Mouse (Mus musculus) intestine, embryonic 16.5 days (tissue): ENCODE results near the gene Stradb. TPM values are rescaled to one million over a fixed set of nuclear protein-coding genes. Genes with fewer than 3 reads are reported as not detected.

Experiments used
- ATAC-seq: fragments of 200-750 bp; cut with Nextera tagmentation; 2 replicates; pipeline ENCODE4 v1.8.0; 2017; ENCODE audit warnings: moderate TSS enrichment, moderate library complexity
- H3K27ac ChIP-seq: fragments of 300-500 bp; sonication (generic); 2 replicates; pipeline ENCODE4 v1.5.1; 2014; ENCODE audit warnings: mild to moderate bottlenecking, low read length
- H3K27me3 ChIP-seq: fragments of 300-500 bp; sonication (generic); replicated peaks from 2 replicates; pipeline ENCODE4 v1.6.1; 2014; ENCODE audit warnings: low read length, control low read depth, mixed read lengths; ENCODE audit not compliant: control insufficient read depth, insufficient read depth
- H3K36me3 ChIP-seq: fragments of 300-500 bp; sonication (generic); 2 replicates; pipeline ENCODE4 v1.6.1; 2014; ENCODE audit warnings: low read length, control low read depth; ENCODE audit not compliant: control insufficient read depth, insufficient read depth
- H3K4me1 ChIP-seq: fragments of 300-500 bp; sonication (generic); 2 replicates; pipeline ENCODE4 v1.6.1; 2014; ENCODE audit warnings: low read length, control low read depth, mixed read lengths; ENCODE audit not compliant: control insufficient read depth, insufficient read depth
- H3K4me2 ChIP-seq: fragments of 300-500 bp; sonication (generic); 2 replicates; pipeline ENCODE4 v1.6.1; 2014; ENCODE audit warnings: low read depth, low read length, control low read depth
- H3K4me3 ChIP-seq: fragments of 300-500 bp; sonication (generic); 2 replicates; pipeline ENCODE4 v1.5.1; 2014; ENCODE audit warnings: mild to moderate bottlenecking, low read length
- H3K9ac ChIP-seq: fragments of 300-500 bp; sonication (generic); 2 replicates; pipeline ENCODE4 v1.6.1; 2014; ENCODE audit warnings: low read depth, low read length
- H3K9me3 ChIP-seq: fragments of 300-500 bp; sonication (generic); 2 replicates; pipeline ENCODE4 v1.6.1; 2016; ENCODE audit warnings: low read length, control low read depth; ENCODE audit not compliant: control insufficient read depth
- WGBS: fragments of 180-500 bp; shearing (Covaris S2); extraction: QIAGEN DNeasy Blood & Tissue Kit; methylation state at CpG from one replicate; pipeline ENCODE4 v1.1.7; 2014; 5-methylcytosine and 5-hydroxymethylcytosine counted together
- polyA plus RNA-seq: library from polyadenylated mRNA; unstranded; fragments of >200 nt; fragmentation: Nextera tagmentation; extraction: Ambion mirVana; gene quantifications from 2 replicates; pipeline ENCODE4 v1.2.1, GENCODE M21; 2015

Stradb gene
- 21.9 and 22.8 TPM in 2 replicates for polyA plus RNA-seq

DNA sequence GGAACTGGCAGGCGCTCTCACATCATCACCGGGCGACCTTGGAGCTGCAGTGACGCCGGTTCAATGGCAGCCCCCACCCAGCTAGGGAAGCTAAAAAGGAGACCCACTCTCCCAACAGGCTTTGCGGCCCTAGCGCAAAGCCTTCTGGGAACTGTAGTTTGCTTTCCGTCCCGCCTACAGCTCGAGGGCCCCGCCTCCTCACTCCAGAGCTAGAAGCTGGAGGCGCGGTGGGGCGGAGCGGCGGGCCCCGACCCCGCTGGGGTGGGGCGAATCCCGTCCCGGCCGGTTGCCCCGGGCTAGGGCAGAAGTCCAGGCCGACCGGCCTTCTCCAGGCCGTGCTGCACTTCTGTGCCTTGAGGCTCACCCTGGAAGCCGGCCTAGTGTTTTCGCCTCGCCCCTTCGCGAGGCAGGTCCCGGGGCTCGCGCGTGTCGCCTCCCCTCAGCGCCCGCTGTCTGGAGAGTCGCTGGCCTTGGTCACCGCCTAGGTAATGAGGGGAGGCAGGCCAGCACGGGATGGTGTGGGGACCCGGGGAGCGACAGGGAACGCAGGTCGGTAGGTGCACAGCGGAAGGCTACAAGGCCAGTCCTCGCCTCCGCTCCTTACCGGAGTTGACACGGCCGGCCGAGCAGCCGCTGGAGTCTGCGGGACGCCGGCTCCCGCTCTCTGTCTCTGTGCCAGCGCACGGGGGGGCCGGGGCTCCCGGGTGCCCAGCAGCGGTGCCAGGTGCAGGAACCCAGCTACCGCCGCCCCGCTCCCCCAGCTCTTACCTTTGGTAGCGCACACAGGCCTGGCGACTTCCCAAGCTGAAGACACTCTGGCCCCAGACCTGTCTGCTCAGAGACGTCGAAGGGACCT lies at the start of gene Stradb, which contains the start of gene Trak2:
Stradb (plus strand) TSS at position 157 of the 856 bp plus-strand sequence.
Trak2 (minus strand) TSS at position 65 of the 856 bp plus-strand sequence.
- peak; percentile 98 for ATAC-seq
- 0% methylated on average over 69 of the region's 69 CpGs for WGBS
- Histone ChIP-seq H3K27me3 (no peaks in the 10 kb centered on the region), H3K27ac (peak within 1 kb of the TSS; percentile 82), H3K36me3 (no peaks in the 10 kb centered on the region), H3K9me3 (no peaks in the 10 kb centered on the region), H3K4me2 (peak within 1 kb of the TSS; percentile 89), H3K9ac (peak within 1 kb of the TSS; percentile 94), H3K4me3 (peak within 1 kb of the TSS; percentile 94), H3K4me1 (peaks cover 10% of the 10 kb centered on the region; the same call in 1 of the 2 replicates)

DNA sequence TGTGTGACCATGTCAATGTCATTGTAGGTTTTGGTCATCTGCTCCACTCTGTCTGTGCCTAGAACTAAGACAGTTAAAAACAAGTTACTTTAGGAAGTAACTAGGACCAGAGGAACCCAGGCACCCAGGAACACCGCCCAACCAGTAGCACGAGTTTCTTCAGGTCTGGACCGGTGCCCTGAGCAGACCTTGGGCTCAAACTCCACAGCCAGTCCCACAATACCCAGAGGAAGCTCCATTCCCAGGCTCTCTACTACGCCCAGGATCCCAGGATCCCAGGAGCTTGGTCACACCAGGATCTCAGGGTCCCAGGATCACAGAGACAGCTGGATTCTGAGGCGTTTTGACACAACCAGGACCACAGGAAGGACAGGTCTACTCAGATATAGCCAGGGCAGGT lies 46.7 kb upstream of the Stradb start:
- no peak overlapping the region for H3K4me2 ChIP-seq
- no peak overlapping the region for H3K27ac ChIP-seq
- no peaks in the 10 kb centered on the region for H3K9me3 ChIP-seq
- ATAC-seq: no peak
- no peaks in the 10 kb centered on the region for H3K4me1 ChIP-seq
- H3K9ac ChIP-seq: no peak overlapping the region
- 94% methylated on average over 5 of the region's 5 CpGs for WGBS
- H3K4me3 ChIP-seq: no peak overlapping the region
- no peaks in the 10 kb centered on the region for H3K27me3 ChIP-seq
- H3K36me3 ChIP-seq: peaks cover 3% of the 10 kb centered on the region; the same call in 1 of the 2 replicates

DNA sequence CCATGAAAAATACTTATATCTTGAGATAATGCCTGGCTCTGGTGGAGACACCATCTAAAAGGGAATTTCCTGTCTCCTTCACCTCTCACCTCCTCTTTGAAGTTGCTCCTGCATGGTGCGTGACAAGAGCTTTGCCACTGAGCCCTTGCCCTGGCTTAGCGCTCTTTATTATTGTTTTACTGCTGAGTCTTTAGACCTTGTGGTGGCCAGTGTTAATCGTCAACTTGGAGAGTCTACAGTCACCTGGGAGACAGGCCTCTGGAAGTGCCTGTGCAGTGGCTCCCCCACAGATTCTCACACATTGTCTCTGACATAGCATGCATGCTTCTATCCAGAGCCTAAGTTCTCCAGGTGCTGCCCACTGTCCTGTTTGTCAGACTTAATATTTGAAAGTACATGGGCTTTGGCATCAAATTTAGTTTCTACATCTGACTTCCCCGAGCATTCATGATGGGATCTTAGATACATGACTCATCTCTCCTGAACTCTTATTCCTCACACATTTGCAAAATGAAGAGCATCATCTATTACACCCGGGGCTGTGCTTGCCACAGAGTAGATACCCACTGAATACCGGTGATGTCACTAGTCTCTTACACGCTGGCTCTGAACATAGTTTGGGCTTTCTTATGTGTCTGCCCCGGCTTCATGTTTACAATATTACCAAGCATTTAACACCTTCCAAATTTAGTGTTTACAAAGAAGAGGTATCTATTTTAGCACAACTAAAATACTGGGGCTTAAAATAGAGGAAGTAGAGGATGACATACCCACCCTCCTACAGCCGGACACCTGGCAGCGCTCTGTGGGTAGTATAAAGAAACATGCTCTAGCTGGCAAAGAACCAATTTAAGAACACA lies 36.3 kb upstream of the Stradb start:
- no peak overlapping the region; the same call in 1 of the 2 replicates for H3K27ac ChIP-seq
- no peaks in the 10 kb centered on the region for H3K4me1 ChIP-seq
- no peaks in the 10 kb centered on the region for H3K27me3 ChIP-seq
- peaks cover 4% of the 10 kb centered on the region for H3K36me3 ChIP-seq
- no peak overlapping the region for H3K9ac ChIP-seq
- H3K9me3 ChIP-seq: no peaks in the 10 kb centered on the region
- ATAC-seq: peak; percentile 77
- WGBS: 82% methylated on average over 10 of the region's 10 CpGs
- H3K4me2 ChIP-seq: no peak overlapping the region
- no peak overlapping the region for H3K4me3 ChIP-seq

DNA sequence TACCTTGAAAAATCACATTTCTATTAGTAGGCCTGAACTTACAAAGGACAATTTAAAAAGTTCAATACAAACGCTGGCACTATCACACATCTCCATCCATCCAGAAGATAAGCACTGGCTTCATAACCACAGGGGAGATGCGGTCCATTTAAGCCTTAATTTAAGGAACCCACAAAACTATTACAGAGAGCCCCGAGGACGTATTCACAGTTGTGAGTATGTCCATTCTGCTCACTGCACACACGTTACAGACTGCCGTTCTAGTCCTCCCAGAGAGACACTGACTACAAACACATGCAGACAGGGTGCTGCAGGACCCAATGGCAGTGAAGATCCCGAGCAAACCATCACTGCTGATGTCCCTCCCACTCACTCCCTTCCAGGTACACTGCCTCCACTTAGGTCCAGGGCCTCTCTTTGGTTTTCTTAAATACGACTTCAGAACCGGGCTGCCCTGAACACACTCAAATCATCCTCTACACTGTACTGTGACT lies 35.7 kb upstream of the Stradb start:
- Histone ChIP-seq H3K4me1 (no peaks in the 10 kb centered on the region), H3K27ac (no peak overlapping the region), H3K27me3 (no peaks in the 10 kb centered on the region), H3K36me3 (peaks cover 4% of the 10 kb centered on the region), H3K4me3 (no peak overlapping the region), H3K9ac (no peak overlapping the region), H3K4me2 (no peak overlapping the region), H3K9me3 (no peaks in the 10 kb centered on the region)
- ATAC-seq: no peak
- 95% methylated on average over 9 of the region's 9 CpGs for WGBS

DNA sequence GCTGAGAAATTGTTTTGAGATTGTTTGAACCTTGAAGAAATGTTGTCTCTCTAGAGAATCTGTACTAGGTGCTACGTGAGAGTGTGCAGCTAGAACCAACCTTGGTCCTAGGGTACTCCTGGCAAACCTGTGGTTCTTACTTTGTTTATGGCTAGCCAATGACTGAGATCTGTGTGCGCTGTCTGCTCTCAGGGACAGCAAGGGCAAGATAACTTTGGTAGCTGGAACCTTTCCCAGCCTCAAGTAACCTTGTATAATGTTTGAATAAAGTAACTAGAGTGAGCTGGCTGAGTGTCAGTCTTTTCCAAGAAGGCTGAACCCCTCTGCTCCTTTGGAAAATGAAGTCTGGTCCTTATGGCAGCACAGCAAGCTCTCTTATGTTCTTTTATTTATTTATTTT lies 27.8 kb upstream of the Stradb start:
- no peaks in the 10 kb centered on the region for H3K27me3 ChIP-seq
- no peak overlapping the region for H3K9ac ChIP-seq

DNA sequence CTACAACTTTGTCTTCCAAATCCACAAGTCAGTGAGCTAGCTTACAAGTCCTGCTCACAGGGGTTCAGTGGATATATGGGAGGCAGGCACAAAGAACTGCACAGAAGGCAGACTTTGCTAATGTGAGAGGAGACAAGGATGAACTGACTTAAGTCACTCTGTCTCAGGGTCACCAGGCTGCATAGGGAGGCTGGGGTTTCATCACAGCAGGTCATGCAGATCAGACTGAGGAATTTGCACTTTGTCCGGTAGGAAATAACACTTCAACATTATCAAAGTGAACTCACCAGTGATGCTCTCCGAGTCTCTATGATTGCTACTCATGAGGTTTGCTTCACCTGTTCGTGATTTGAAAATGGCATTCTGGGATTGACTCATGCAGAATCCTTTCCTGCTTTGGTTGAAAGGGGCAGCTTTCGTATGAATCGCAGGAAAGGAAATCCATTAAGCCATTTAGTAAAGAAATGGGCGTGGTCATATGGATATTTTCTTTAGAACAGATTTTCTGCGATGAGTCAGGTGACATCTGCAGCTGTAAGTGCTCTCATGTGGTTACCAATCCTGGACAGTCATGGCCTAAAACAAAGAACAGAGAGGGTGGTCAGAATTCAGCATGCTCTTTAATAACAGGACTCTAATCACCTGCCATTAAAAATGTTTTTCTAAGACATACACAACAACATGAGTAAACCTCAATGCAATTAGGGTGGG lies 27.2 kb upstream of the Stradb start:
- WGBS: 84% methylated on average over 7 of the region's 7 CpGs
- Histone ChIP-seq H3K4me3 (no peak overlapping the region), H3K4me2 (no peak overlapping the region), H3K27me3 (no peaks in the 10 kb centered on the region), H3K4me1 (peaks cover 6% of the 10 kb centered on the region), H3K27ac (no peak overlapping the region), H3K36me3 (0 out of 2 replicates have a peak, but pooled peaks cover 2% of the 10 kb centered on the region), H3K9ac (no peak overlapping the region), H3K9me3 (no peaks in the 10 kb centered on the region)
- ATAC-seq: peak; percentile 59

More for the DNA sequence above, 27.8 kb upstream of the Stradb start:
- ATAC-seq: no peak
- H3K4me1 ChIP-seq: peaks cover under 1% of the 10 kb centered on the region; the same call in 1 of the 2 replicates
- no peak overlapping the region for H3K4me3 ChIP-seq
- no peak overlapping the region for H3K4me2 ChIP-seq
- 91% methylated on average over 2 of the region's 2 CpGs for WGBS
- no peak overlapping the region for H3K27ac ChIP-seq
- H3K9me3 ChIP-seq: no peaks in the 10 kb centered on the region
- 0 out of 2 replicates have a peak, but pooled peaks cover 2% of the 10 kb centered on the region for H3K36me3 ChIP-seq

DNA sequence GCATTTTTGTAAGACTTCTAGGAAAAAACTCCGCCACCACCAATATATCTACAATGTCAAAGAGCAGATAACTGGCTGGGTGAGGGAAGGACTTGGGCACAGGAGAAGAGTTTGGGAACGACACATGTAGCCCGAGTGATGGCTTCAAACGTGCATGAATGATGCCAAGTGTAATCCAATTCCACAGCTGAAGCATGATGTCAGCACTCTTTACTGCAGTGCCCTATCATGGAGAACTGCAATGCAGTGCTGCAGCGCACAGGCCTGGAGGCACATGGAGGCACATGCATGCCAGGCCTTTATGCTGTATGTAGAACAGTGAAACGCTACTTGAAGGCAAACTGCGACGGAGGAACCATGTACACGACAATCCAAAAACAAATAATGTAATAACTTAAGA lies 26.6 kb upstream of the Stradb start:
- Histone ChIP-seq H3K9me3 (no peaks in the 10 kb centered on the region), H3K4me3 (no peak overlapping the region), H3K36me3 (0 out of 2 replicates have a peak, but pooled peaks cover 2% of the 10 kb centered on the region), H3K27ac (no peak overlapping the region), H3K4me1 (peaks cover 9% of the 10 kb centered on the region), H3K27me3 (no peaks in the 10 kb centered on the region), H3K9ac (no peak overlapping the region), H3K4me2 (no peak overlapping the region)
- ATAC-seq: no peak
- 87% methylated on average over 9 of the region's 9 CpGs for WGBS

DNA sequence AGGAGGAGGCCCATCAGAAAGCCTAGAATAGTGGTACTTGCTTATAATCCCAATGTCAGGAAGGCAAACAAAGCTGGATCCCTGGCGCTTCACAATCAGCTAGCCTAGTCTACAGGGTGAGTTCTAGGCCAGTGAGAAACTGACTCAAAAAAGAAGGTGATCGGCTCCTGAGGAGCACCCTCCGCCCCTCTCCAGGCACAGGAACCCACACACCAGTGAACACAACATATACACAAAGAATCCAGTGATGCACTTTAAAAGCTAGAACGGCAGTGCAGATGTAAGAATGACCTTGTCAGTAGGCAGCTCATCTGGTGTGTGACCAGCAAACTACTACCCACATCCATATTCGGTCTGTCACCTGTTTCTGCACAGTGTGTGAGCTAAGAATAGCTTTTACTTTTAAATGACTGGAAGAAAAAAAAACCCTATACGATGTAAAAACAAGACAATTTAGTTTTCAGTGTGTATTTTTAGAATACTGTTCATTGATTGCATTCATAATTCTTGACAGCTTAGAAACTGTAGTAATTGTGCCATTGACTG lies 23.7 kb upstream of the Stradb start:
- H3K9ac ChIP-seq: no peak overlapping the region
- ATAC-seq: no peak
- 84% methylated on average over 6 of the region's 6 CpGs for WGBS

More for the DNA sequence above, 23.7 kb upstream of the Stradb start:
- Histone ChIP-seq H3K4me2 (no peak overlapping the region), H3K27ac (no peak overlapping the region), H3K4me3 (no peak overlapping the region), H3K27me3 (no peaks in the 10 kb centered on the region), H3K36me3 (0 out of 2 replicates have a peak, but pooled peaks cover 2% of the 10 kb centered on the region), H3K9me3 (no peaks in the 10 kb centered on the region), H3K4me1 (peaks cover 20% of the 10 kb centered on the region)
